Mouse (Mus musculus) adrenal gland, adult 8-10 months (tissue): Measurements from ENCODE around the gene Olfr117. TPM values are rescaled to one million over a fixed set of nuclear protein-coding genes. Genes with fewer than 3 reads are reported as not detected.
"Not testable (repeated sequence)": the region's sequence is repeated elsewhere in the genome, so short reads cannot be mapped to it uniquely, and the experiment has no call there.

Source experiments
- DNase-seq: peaks from one replicate; pipeline ENCODE4 v3.0.0; 2022
- total RNA-seq, 4 experiments: library from RNA; stranded (reverse); gene quantifications; 2 replicates each; pipeline ENCODE4 v1.2.4; 2022

Gene Olfr117
- not detected for total RNA-seq

DNA sequence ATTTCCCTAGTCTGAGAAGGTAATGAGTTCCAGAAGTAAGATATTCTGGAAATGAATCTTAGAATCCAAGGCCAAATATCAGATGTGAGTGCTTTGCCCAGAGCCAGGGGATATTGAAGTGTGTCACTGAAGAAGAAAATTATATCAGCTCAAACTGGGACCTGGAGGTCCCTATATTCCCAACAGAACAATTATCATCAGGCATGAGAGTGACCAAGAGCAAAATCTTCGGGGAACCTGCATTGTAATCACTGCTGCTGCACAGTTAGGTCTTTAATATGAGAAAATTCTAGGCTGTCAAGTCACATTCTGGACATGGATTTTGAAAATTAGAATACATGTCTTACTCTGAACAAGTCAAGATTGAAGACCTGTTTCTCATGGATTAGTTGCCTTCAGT, at the start of gene Olfr117:
TSS of gene Olfr117 (minus strand) at position 101 of the 400 bp plus-strand sequence.
- no peak for DNase-seq

- DNase-seq, result not testable (repeated sequence)
Measured at GRCm38 (mm10) chr17:37696264-37696663, 32.7 kb upstream of the Olfr117 start, which contains the start of gene Olfr119. Gene Olfr119 (plus strand): TSS chr17:37696564.

- no peak for DNase-seq
Measured at GRCm38 (mm10) chr17:37666688-37667087, 3.1 kb upstream of the Olfr117 start, which contains the start of gene Olfr118. Gene Olfr118 (plus strand): TSS chr17:37666988.

- no peak for DNase-seq
Measured at GRCm38 (mm10) chr17:37627009-37627408, 36.6 kb downstream of the Olfr117 start, which contains the start of the genes Olfr115 and Olfr116. Gene Olfr115 (minus strand): TSS chr17:37627109. Gene Olfr116 (minus strand): TSS chr17:37627199.

Other genes starting within 250 kb of the Olfr117 start
- not detected for gene Olfr108, start 218.3 kb downstream of the Olfr117 start, total RNA-seq
- not detected for gene Olfr109, start 204.9 kb downstream of the Olfr117 start, total RNA-seq
- gene H2-M2, start 180.2 kb downstream of the Olfr117 start, total RNA-seq, result 1 to 10 TPM; 1.6 to 7.5 (median 3.9) TPM
- under 1 TPM in 1 of 4 experiments, not detected in 3; 0.30 TPM for gene Olfr110, start 171.3 kb downstream of the Olfr117 start, total RNA-seq
- 1 to 10 TPM in 1 of 4 experiments, under 1 TPM in 3; 0.21 to 1.4 (median 0.56) TPM for gene Olfr111, start 155.8 kb downstream of the Olfr117 start, total RNA-seq
- not detected for gene Olfr112, start 94.3 kb downstream of the Olfr117 start, total RNA-seq
- gene Olfr113, start 86.1 kb downstream of the Olfr117 start, total RNA-seq, result not detected
- not detected for gene Olfr114, start 71.0 kb downstream of the Olfr117 start, total RNA-seq
- gene Olfr115, start 36.7 kb downstream of the Olfr117 start, total RNA-seq, result not detected
- not detected for gene Olfr116, start 36.6 kb downstream of the Olfr117 start, total RNA-seq
- not detected for gene Olfr118, start 3.2 kb upstream of the Olfr117 start, total RNA-seq
- not detected for gene Olfr119, start 32.8 kb upstream of the Olfr117 start, total RNA-seq
- gene Olfr120, start 58.0 kb upstream of the Olfr117 start, total RNA-seq, result not detected
- not detected for gene Olfr121, start 85.1 kb upstream of the Olfr117 start, total RNA-seq
- gene Olfr122, start 104.8 kb upstream of the Olfr117 start, total RNA-seq, result not detected
- gene Olfr123, start 129.7 kb upstream of the Olfr117 start, total RNA-seq, result not detected
- gene Olfr124, start 136.1 kb upstream of the Olfr117 start, total RNA-seq, result not detected
- not detected for gene Olfr125, start 169.2 kb upstream of the Olfr117 start, total RNA-seq
- not detected for gene Olfr126, start 183.7 kb upstream of the Olfr117 start, total RNA-seq
- gene Olfr127, start 236.7 kb upstream of the Olfr117 start, total RNA-seq, result not detected